Mouse (Mus musculus): Measurements from ENCODE around the gene Rgs12. TPM values are rescaled to one million over a fixed set of nuclear protein-coding genes. Genes with fewer than 3 reads are reported as not detected.

Rgs12 gene
- polyA plus RNA-seq, 1 experiment from 2014 or later: 30.1 TPM

- ATAC-seq: no peak
- Histone ChIP-seq H3K4me1 (no peaks in the 10 kb centered on the region), H3K9me3 (replicated peaks) (no peaks in the 10 kb centered on the region), H3K4me2 (no peak overlapping the region), H3K36me3 (no peaks in the 10 kb centered on the region), H3K4me3 (no peak overlapping the region), H3K27ac (no peak overlapping the region), H3K27me3 (replicated peaks) (peaks cover 12% of the 10 kb centered on the region; the same call in 1 of the 2 replicates), H3K9ac (no peak overlapping the region)
- 66% methylated on average over 8 of the region's 8 CpGs for WGBS (ENCODE audit: insufficient replicate concordance)
Observed at GRCm38 (mm10) chr5:35070314-35070713, 121.1 kb downstream of the Rgs12 start.

GRCm38 (mm10) chr5:35070953-35071352 is 121.7 kb downstream of the Rgs12 start:
- ATAC-seq: no peak
- H3K27ac ChIP-seq: no peak overlapping the region
- H3K36me3 ChIP-seq: no peaks in the 10 kb centered on the region
- H3K4me1 ChIP-seq: no peaks in the 10 kb centered on the region
- WGBS (ENCODE audit: insufficient replicate concordance): 51% methylated on average over 7 of the region's 7 CpGs
- H3K9ac ChIP-seq: no peak overlapping the region
- no peak overlapping the region for H3K4me2 ChIP-seq
- H3K27me3 ChIP-seq (replicated peaks): peaks cover 12% of the 10 kb centered on the region; the same call in 1 of the 2 replicates
- no peaks in the 10 kb centered on the region for H3K9me3 ChIP-seq (replicated peaks)
- H3K4me3 ChIP-seq: no peak overlapping the region

- Histone ChIP-seq H3K4me3 (no peak overlapping the region), H3K27ac (no peak overlapping the region), H3K9ac (no peak overlapping the region), H3K4me2 (no peak overlapping the region), H3K27me3 (replicated peaks) (peaks cover 6% of the 10 kb centered on the region; the same call in 1 of the 2 replicates), H3K4me1 (no peaks in the 10 kb centered on the region), H3K36me3 (no peaks in the 10 kb centered on the region), H3K9me3 (replicated peaks) (no peaks in the 10 kb centered on the region)
- no peak for ATAC-seq
- 81% methylated on average over 6 of the region's 6 CpGs for WGBS (ENCODE audit: insufficient replicate concordance)
Observed at GRCm38 (mm10) chr5:35071855-35072254, 122.6 kb downstream of the Rgs12 start.

- ATAC-seq: no peak
- Histone ChIP-seq H3K4me1 (no peaks in the 10 kb centered on the region), H3K9me3 (replicated peaks) (no peaks in the 10 kb centered on the region), H3K4me3 (no peak overlapping the region), H3K27ac (no peak overlapping the region), H3K9ac (no peak overlapping the region), H3K4me2 (no peak overlapping the region), H3K27me3 (replicated peaks) (peaks cover 10% of the 10 kb centered on the region), H3K36me3 (no peaks in the 10 kb centered on the region)
- WGBS (ENCODE audit: insufficient replicate concordance): 66% methylated on average over 11 of the region's 11 CpGs
Observed at GRCm38 (mm10) chr5:35073235-35073634, 124.0 kb downstream of the Rgs12 start.

- no peak overlapping the region for H3K9ac ChIP-seq
- no peaks in the 10 kb centered on the region for H3K4me1 ChIP-seq
- no peak overlapping the region for H3K4me3 ChIP-seq
- peaks cover 15% of the 10 kb centered on the region for H3K27me3 ChIP-seq (replicated peaks)
- H3K36me3 ChIP-seq: no peaks in the 10 kb centered on the region
- H3K9me3 ChIP-seq (replicated peaks): no peaks in the 10 kb centered on the region
- H3K27ac ChIP-seq: no peak overlapping the region
- H3K4me2 ChIP-seq: no peak overlapping the region
- 61% methylated on average over 9 of the region's 9 CpGs for WGBS (ENCODE audit: insufficient replicate concordance)
- ATAC-seq: no peak
Observed at GRCm38 (mm10) chr5:35073992-35074391, 124.7 kb downstream of the Rgs12 start.

- WGBS (ENCODE audit: insufficient replicate concordance): 67% methylated on average over 1 of the region's 1 CpGs
- Histone ChIP-seq H3K9ac (no peak overlapping the region), H3K36me3 (no peaks in the 10 kb centered on the region), H3K4me1 (no peaks in the 10 kb centered on the region), H3K27me3 (replicated peaks) (peaks cover 28% of the 10 kb centered on the region), H3K27ac (no peak overlapping the region), H3K4me3 (no peak overlapping the region), H3K9me3 (replicated peaks) (no peaks in the 10 kb centered on the region), H3K4me2 (no peak overlapping the region)
- no peak for ATAC-seq
Observed at GRCm38 (mm10) chr5:35076369-35076768, 127.1 kb downstream of the Rgs12 start.

GRCm38 (mm10) chr5:35079101-35079500 is 129.9 kb downstream of the Rgs12 start:
- Histone ChIP-seq H3K4me3 (no peak overlapping the region), H3K27ac (no peak overlapping the region), H3K4me1 (no peaks in the 10 kb centered on the region), H3K4me2 (no peak overlapping the region), H3K36me3 (no peaks in the 10 kb centered on the region), H3K9ac (no peak overlapping the region), H3K27me3 (replicated peaks) (peaks cover 31% of the 10 kb centered on the region), H3K9me3 (replicated peaks) (no peaks in the 10 kb centered on the region)
- 40% methylated on average over 18 of the region's 18 CpGs for whole genome bisulfite sequencing (ENCODE audit: insufficient replicate concordance)
- no peak for ATAC-seq

GRCm38 (mm10) chr5:35084913-35085312 is 135.7 kb downstream of the Rgs12 start:
- no peak overlapping the region for H3K4me2 ChIP-seq
- ATAC-seq: no peak
- H3K9ac ChIP-seq: no peak overlapping the region
- H3K27ac ChIP-seq: no peak overlapping the region
- peaks cover 30% of the 10 kb centered on the region for H3K27me3 ChIP-seq (replicated peaks)
- H3K4me1 ChIP-seq: peaks cover 4% of the 10 kb centered on the region; the same call in 1 of the 2 replicates
- 57% methylated on average over 3 of the region's 3 CpGs for WGBS (ENCODE audit: insufficient replicate concordance)
- no peak overlapping the region for H3K4me3 ChIP-seq
- no peaks in the 10 kb centered on the region for H3K9me3 ChIP-seq (replicated peaks)
- H3K36me3 ChIP-seq: no peaks in the 10 kb centered on the region

- H3K4me1 ChIP-seq: peaks cover 4% of the 10 kb centered on the region; the same call in 1 of the 2 replicates
- no peak overlapping the region for H3K9ac ChIP-seq
- 0 out of 2 replicates have a peak, but pooled peaks have one; percentile 41 for ATAC-seq
- 55% methylated on average over 9 of the region's 9 CpGs for WGBS (ENCODE audit: insufficient replicate concordance)
- H3K36me3 ChIP-seq: peaks cover 34% of the 10 kb centered on the region
- H3K27ac ChIP-seq: no peak overlapping the region
- no peak overlapping the region for H3K4me3 ChIP-seq
- H3K27me3 ChIP-seq (replicated peaks): peaks cover 19% of the 10 kb centered on the region
- H3K4me2 ChIP-seq: no peak overlapping the region
- H3K9me3 ChIP-seq (replicated peaks): no peaks in the 10 kb centered on the region
Observed at GRCm38 (mm10) chr5:35088785-35089613, 139.8 kb downstream of the Rgs12 start.

Small RNA genes within 50 kb of the gene (microRNA-seq; reads per million reads assigned to microRNA genes)
- 6.3 reads per million, percentile 12 among the genes with 10 or more reads in this experiment for gene Mir3097

Other genes with a start within 250 kb of the Rgs12 start
- 12.2 and 13.2 TPM in 2 replicates for gene Htt, start 187.7 kb upstream of the Rgs12 start, polyA plus RNA-seq (2016; fragmentation: Nextera tagmentation; extraction: Ambion mirVana)
- 0.18 and 0.69 TPM in 2 replicates for gene Msantd1, start 41.4 kb upstream of the Rgs12 start, polyA plus RNA-seq (2016; fragmentation: Nextera tagmentation; extraction: Ambion mirVana)
- gene Hgfac, start 92.1 kb downstream of the Rgs12 start, polyA plus RNA-seq (2016; fragmentation: Nextera tagmentation; extraction: Ambion mirVana): 43.3 and 44.1 TPM in 2 replicates
- 0.07 TPM in 1 of 2 replicates, not detected in the other for gene Dok7, start 107.3 kb downstream of the Rgs12 start, polyA plus RNA-seq (2016; fragmentation: Nextera tagmentation; extraction: Ambion mirVana)
- gene Lrpap1, start 156.3 kb downstream of the Rgs12 start, polyA plus RNA-seq (2016; fragmentation: Nextera tagmentation; extraction: Ambion mirVana): 77.1 and 78.4 TPM in 2 replicates

Data from liver, embryonic 12.5 days (tissue).